Mouse (Mus musculus): ENCODE measurements around the gene Daam1.

The Daam1 gene

GRCm38 (mm10) chr12:71864544-71864897 is 33.6 kb downstream of the Daam1 start:
- DNase-seq: no peak

GRCm38 (mm10) chr12:71865937-71866336 is 35.1 kb downstream of the Daam1 start:
- no peak for DNase-seq

- DNase-seq: no peak
Measured at GRCm38 (mm10) chr12:71867345-71868240, 36.7 kb downstream of the Daam1 start.

- no peak for DNase-seq
Measured at GRCm38 (mm10) chr12:71870644-71871043, 39.8 kb downstream of the Daam1 start.

- DNase-seq: no peak
Measured at GRCm38 (mm10) chr12:71872330-71872729, 41.5 kb downstream of the Daam1 start.

GRCm38 (mm10) chr12:71874561-71874960 is 43.7 kb downstream of the Daam1 start:
- no peak for DNase-seq

GRCm38 (mm10) chr12:71874984-71875383 is 44.1 kb downstream of the Daam1 start:
- no peak for DNase-seq

- no peak for DNase-seq
Measured at GRCm38 (mm10) chr12:71875761-71876489, 45.0 kb downstream of the Daam1 start.

- no peak for DNase-seq
Measured at GRCm38 (mm10) chr12:71880987-71881386, 50.1 kb downstream of the Daam1 start.

GRCm38 (mm10) chr12:71881477-71881876 is 50.6 kb downstream of the Daam1 start:
- DNase-seq: no peak

GRCm38 (mm10) chr12:71883066-71883711 is 52.3 kb downstream of the Daam1 start:
- DNase-seq: no peak

- DNase-seq: no peak
Measured at GRCm38 (mm10) chr12:71885170-71885574, 54.3 kb downstream of the Daam1 start.

GRCm38 (mm10) chr12:71885717-71886116 is 54.8 kb downstream of the Daam1 start:
- peak in 1 of 2 experiments; percentile 27 for DNase-seq

- DNase-seq: peak; percentile 35 to 38
Measured at GRCm38 (mm10) chr12:71886406-71886805, 55.5 kb downstream of the Daam1 start.

- DNase-seq: no peak
Measured at GRCm38 (mm10) chr12:71886941-71887340, 56.1 kb downstream of the Daam1 start.

- DNase-seq: no peak
Measured at GRCm38 (mm10) chr12:71888370-71888769, 57.5 kb downstream of the Daam1 start.

- no peak for DNase-seq
Measured at GRCm38 (mm10) chr12:71889266-71889665, 58.4 kb downstream of the Daam1 start.

- DNase-seq: no peak
Measured at GRCm38 (mm10) chr12:71890282-71890681, 59.4 kb downstream of the Daam1 start.

- no peak for DNase-seq
Measured at GRCm38 (mm10) chr12:71891729-71892355, 61.0 kb downstream of the Daam1 start.

- no peak for DNase-seq
Measured at GRCm38 (mm10) chr12:71892996-71893605, 62.2 kb downstream of the Daam1 start.

- no peak for DNase-seq
Measured at GRCm38 (mm10) chr12:71898231-71898630, 67.4 kb downstream of the Daam1 start.

Measured in cerebellum, postnatal 10 days (tissue).